Mouse (Mus musculus) bone marrow macrophage, adult 2 months (primary cell): Measurements from ENCODE around the gene Dock2.

Experiments used
- CTCF ChIP-seq: IDR thresholded peaks from 2 replicates; pipeline ENCODE4 v1.5.1; 2012; ENCODE audit warnings: low read depth, mild to moderate bottlenecking, low read length, moderate library complexity
- POLR2A ChIP-seq: IDR thresholded peaks from 2 replicates; pipeline ENCODE4 v1.6.1; 2012; ENCODE audit warnings: mild to moderate bottlenecking, low read depth, low read length, borderline replicate concordance

GRCm38 (mm10) chr11:34527238-34527637 lies 256.5 kb downstream of the Dock2 start:
- TF ChIP-seq POLR2A (no peak), CTCF (no peak)
